Mouse (Mus musculus): ENCODE data around the gene Prmt1.

Prmt1 gene

GRCm38 (mm10) chr7:45017242-45018061 lies 31.1 kb upstream of the Prmt1 start, which contains the start of gene Rras:
TSS of gene Rras (plus strand) at chr7:45017961.
- ChIA-PET POLR2A (interaction anchor here (0.6 to 8.7 kb wide), 149 partner anchors 9 to 701 kb away, joined by 3 to 155 read pairs (median 5); partner anchors contain the start of genes Il4i1 (in 3 of the 4), Irf3 (in 3 of the 4), Nup62 (in 3 of the 4) and Prmt1 (in 3 of the 4)), CTCF (interaction anchor here (0.5 to 3.9 kb wide), 42 partner anchors 10 to 784 kb away, joined by 3 to 44 read pairs (median 4); partner anchors contain the start of genes Aldh16a1 (in 1 of the 4), Ap2a1 (in 1 of the 4), Pih1d1 (in 1 of the 4) and Prmt1 (in 1 of the 4))

GRCm38 (mm10) chr7:45016761-45017160 lies 30.4 kb upstream of the Prmt1 start:
- ChIA-PET CTCF (interaction anchor here in 3 of 4 experiments (0.7 to 3.9 kb wide), 17 partner anchors 12 to 369 kb away, joined by 3 to 44 read pairs (median 4); partner anchors contain the start of genes Ap2a1 (in 1 of the 3), Prr12 (in 1 of the 3) and Prrg2 (in 1 of the 3)), POLR2A (interaction anchor here in 3 of 4 experiments (0.7 to 8.7 kb wide), 87 partner anchors 9 to 701 kb away, joined by 3 to 155 read pairs (median 6); partner anchors contain the start of genes Irf3 (in 3 of the 3), Prmt1 (in 3 of the 3), Prr12 (in 3 of the 3) and Ap2a1 (in 2 of the 3))

- POLR2A ChIA-PET, result interaction anchor here in 3 of 4 experiments (0.5 to 8.7 kb wide), 63 partner anchors 8 to 731 kb away, joined by 3 to 155 read pairs (median 4); partner anchors contain the start of genes Bcl2l12 (in 3 of the 3), Irf3 (in 3 of the 3), Prmt1 (in 3 of the 3) and Aldh16a1 (in 2 of the 3)
These were observed 29.7 kb upstream of the Prmt1 start, which contains the start of gene Scaf1 for GRCm38 (mm10) chr7:45015957-45016612. TSS of gene Scaf1 (minus strand) at chr7:45016363.

GRCm38 (mm10) chr7:45015344-45015956 lies 29.1 kb upstream of the Prmt1 start:
- CTCF ChIA-PET, result interaction anchor here in 1 of 4 experiments (0.6 to 3.9 kb wide), 4 partner anchors 33 to 86 kb away, joined by 3 to 44 read pairs (median 6); partner anchors contain the start of gene Ap2a1
- POLR2A ChIA-PET, result interaction anchor here (0.5 to 8.7 kb wide), 59 partner anchors 9 to 732 kb away, joined by 3 to 155 read pairs (median 4); partner anchors contain the start of genes Bcl2l12 (in 3 of the 4), Irf3 (in 3 of the 4), Prmt1 (in 3 of the 4) and Aldh16a1 (in 2 of the 4)

More at GRCm38 (mm10) chr7:45015957-45016612, 29.7 kb upstream of the Prmt1 start, which contains the start of gene Scaf1:
- CTCF ChIA-PET, result interaction anchor here in 2 of 4 experiments (0.6 to 3.9 kb wide), 7 partner anchors 20 to 118 kb away, joined by 3 to 44 read pairs (median 5); partner anchors contain the start of gene Ap2a1 (in 1 of the 2)

- ChIA-PET CTCF (interaction anchor here in 2 of 4 experiments (0.6 to 0.9 kb wide), 2 partner anchors 61 to 269 kb away, joined by 3 to 4 read pairs; no protein-coding TSS in a partner anchor), POLR2A (interaction anchor here (0.6 to 8.7 kb wide), 18 partner anchors 8 to 165 kb away, joined by 3 to 155 read pairs (median 5); partner anchors contain the start of genes Prmt1 (in 2 of the 4), Bcl2l12 (in 1 of the 4), Irf3 (in 1 of the 4) and Rpl13a (in 1 of the 4))
These were observed 27.7 kb upstream of the Prmt1 start for GRCm38 (mm10) chr7:45014096-45014451.

GRCm38 (mm10) chr7:45013366-45014095 lies 27.2 kb upstream of the Prmt1 start:
- CTCF ChIA-PET, result interaction anchor here in 1 of 4 experiments (0.6 kb wide), 1 partner anchor 269 kb away, joined by 4 read pairs; no protein-coding TSS in a partner anchor
- POLR2A ChIA-PET, result interaction anchor here (0.6 to 8.7 kb wide), 20 partner anchors 8 to 111 kb away, joined by 3 to 155 read pairs (median 5); partner anchors contain the start of genes Irf3 (in 3 of the 4), Bcl2l12 (in 2 of the 4), Prmt1 (in 2 of the 4) and Rpl13a (in 1 of the 4)

GRCm38 (mm10) chr7:45012824-45013223 lies 26.5 kb upstream of the Prmt1 start:
- CTCF ChIA-PET, result no interaction called here

GRCm38 (mm10) chr7:45012011-45012410 lies 25.6 kb upstream of the Prmt1 start:
- ChIA-PET POLR2A (interaction anchor here in 3 of 4 experiments (0.5 to 8.7 kb wide), 12 partner anchors 8 to 269 kb away, joined by 3 to 155 read pairs (median 3); partner anchors contain the start of genes Bcl2l12 (in 2 of the 3), Irf3 (in 2 of the 3) and Prmt1 (in 2 of the 3)), CTCF (no interaction called here)

More at GRCm38 (mm10) chr7:45012824-45013223, 26.5 kb upstream of the Prmt1 start:
- POLR2A ChIA-PET, result interaction anchor here in 3 of 4 experiments (0.7 to 8.7 kb wide), 10 partner anchors 9 to 61 kb away, joined by 3 to 155 read pairs (median 4); partner anchors contain the start of genes Irf3 (in 3 of the 3), Bcl2l12 (in 2 of the 3) and Prmt1 (in 2 of the 3)

GRCm38 (mm10) chr7:45008411-45008810 lies 22.0 kb upstream of the Prmt1 start:
- POLR2A ChIA-PET, result interaction anchor here in 3 of 4 experiments (0.5 to 14.1 kb wide), 9 partner anchors 7 to 876 kb away, joined by 3 to 155 read pairs (median 6); partner anchors contain the start of genes Rras (in 2 of the 3), Ap2a1 (in 1 of the 3), Irf3 (in 1 of the 3) and Prmt1 (in 1 of the 3)
- CTCF ChIA-PET, result interaction anchor here in 1 of 4 experiments (1.2 kb wide), 1 partner anchor 59 kb away, joined by 3 read pairs; no protein-coding TSS in a partner anchor

GRCm38 (mm10) chr7:45007846-45008245 lies 21.5 kb upstream of the Prmt1 start:
- CTCF ChIA-PET, result interaction anchor here in 1 of 4 experiments (1.2 kb wide), 1 partner anchor 59 kb away, joined by 3 read pairs; no protein-coding TSS in a partner anchor

GRCm38 (mm10) chr7:45007141-45007540 lies 20.8 kb upstream of the Prmt1 start:
- ChIA-PET POLR2A (interaction anchor here in 3 of 4 experiments (1.0 to 14.1 kb wide), 12 partner anchors 8 to 352 kb away, joined by 3 to 246 read pairs (median 6); partner anchors contain the start of genes Rras (in 3 of the 3), Irf3 (in 2 of the 3), Prmt1 (in 2 of the 3) and Scaf1 (in 2 of the 3)), CTCF (no interaction called here)

More at GRCm38 (mm10) chr7:45007846-45008245, 21.5 kb upstream of the Prmt1 start:
- POLR2A ChIA-PET, result interaction anchor here in 3 of 4 experiments (0.5 to 14.1 kb wide), 12 partner anchors 8 to 351 kb away, joined by 3 to 155 read pairs (median 4); partner anchors contain the start of genes Rras (in 3 of the 3), Scaf1 (in 2 of the 3), Ap2a1 (in 1 of the 3) and Irf3 (in 1 of the 3)

- ChIA-PET POLR2A (interaction anchor here in 3 of 4 experiments (0.6 to 14.1 kb wide), 14 partner anchors 8 to 255 kb away, joined by 3 to 246 read pairs (median 6); partner anchors contain the start of genes Rras (in 3 of the 3), Scaf1 (in 3 of the 3), Prmt1 (in 2 of the 3) and Irf3 (in 1 of the 3)), CTCF (no interaction called here)
These were observed 20.1 kb upstream of the Prmt1 start for GRCm38 (mm10) chr7:45006503-45006902.

- POLR2A ChIA-PET, result interaction anchor here (0.6 to 14.1 kb wide), 25 partner anchors 7 to 193 kb away, joined by 3 to 246 read pairs (median 5); partner anchors contain the start of genes Rras (in 3 of the 4), Prmt1 (in 2 of the 4), Scaf1 (in 2 of the 4) and Il4i1 (in 1 of the 4)
- CTCF ChIA-PET, result interaction anchor here in 2 of 4 experiments (0.5 to 0.6 kb wide), 2 partner anchors 24 to 301 kb away, joined by 3 to 4 read pairs; no protein-coding TSS in a partner anchor
These were observed 19.1 kb upstream of the Prmt1 start for GRCm38 (mm10) chr7:45005321-45005992.

GRCm38 (mm10) chr7:45004546-45004945 lies 18.2 kb upstream of the Prmt1 start:
- POLR2A ChIA-PET, result interaction anchor here (0.6 to 14.1 kb wide), 16 partner anchors 8 to 64 kb away, joined by 3 to 246 read pairs (median 6); partner anchors contain the start of genes Rras (in 3 of the 4), Scaf1 (in 3 of the 4) and Prmt1 (in 2 of the 4)
- CTCF ChIA-PET, result interaction anchor here in 1 of 4 experiments (0.6 kb wide), 1 partner anchor 24 kb away, joined by 3 read pairs; no protein-coding TSS in a partner anchor
